Mouse (Mus musculus) thymus, postnatal 10 days (tissue): ENCODE data around the gene Tex22.

ENCODE experiments used
- DNase-seq, 2 experiments: peaks; one replicate each; pipeline ENCODE4 v3.0.0; 2021; ENCODE audit warnings: low spot score in 2 of 2

Gene Tex22

DNA sequence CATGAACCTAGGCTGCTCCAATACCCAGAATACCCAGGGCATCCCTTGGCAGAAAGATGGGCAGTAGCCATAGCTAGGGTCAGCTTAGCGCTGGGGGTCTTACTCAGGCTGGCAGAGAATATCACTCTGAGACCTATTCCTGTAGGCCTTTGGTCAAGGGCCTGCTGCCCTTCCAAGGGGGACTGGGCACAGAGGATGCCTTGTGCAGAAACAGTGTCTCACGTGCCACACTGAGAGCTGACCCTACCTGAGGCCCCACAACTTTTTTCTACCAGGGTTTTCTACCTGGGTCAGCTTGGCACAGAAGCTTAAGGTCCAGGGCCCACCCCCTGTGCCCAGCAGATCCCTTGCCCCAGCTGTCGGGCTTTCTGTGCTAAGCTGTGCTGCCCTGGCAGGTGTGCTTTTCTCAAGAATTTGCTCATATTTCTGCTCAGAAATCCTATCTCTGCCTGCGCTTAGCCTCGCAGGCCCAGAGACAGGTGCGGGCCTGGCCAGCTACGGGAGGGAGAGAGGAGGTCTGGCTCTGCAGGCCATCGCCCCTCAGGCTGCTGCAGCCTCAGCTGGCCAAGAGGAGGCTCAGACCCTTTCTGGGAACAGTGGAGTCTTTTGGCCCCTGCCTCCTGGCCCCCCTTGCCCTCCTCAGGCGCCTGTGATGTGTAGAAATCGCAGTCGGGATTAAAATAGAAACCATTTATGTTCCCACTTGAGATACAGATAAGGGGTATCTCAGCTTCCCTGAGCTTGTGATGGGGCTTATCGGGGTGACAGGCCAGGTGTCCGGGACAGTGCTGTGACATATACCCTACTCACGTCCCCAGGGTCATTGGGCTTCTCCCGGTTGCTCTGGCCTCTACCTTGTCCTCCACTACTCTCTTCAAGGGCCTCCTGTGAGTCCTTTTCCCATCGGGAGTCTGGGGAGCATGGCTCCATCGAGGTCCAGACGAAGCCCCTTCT, 63.2 kb downstream of the Tex22 start:
- no peak for DNase-seq

DNA sequence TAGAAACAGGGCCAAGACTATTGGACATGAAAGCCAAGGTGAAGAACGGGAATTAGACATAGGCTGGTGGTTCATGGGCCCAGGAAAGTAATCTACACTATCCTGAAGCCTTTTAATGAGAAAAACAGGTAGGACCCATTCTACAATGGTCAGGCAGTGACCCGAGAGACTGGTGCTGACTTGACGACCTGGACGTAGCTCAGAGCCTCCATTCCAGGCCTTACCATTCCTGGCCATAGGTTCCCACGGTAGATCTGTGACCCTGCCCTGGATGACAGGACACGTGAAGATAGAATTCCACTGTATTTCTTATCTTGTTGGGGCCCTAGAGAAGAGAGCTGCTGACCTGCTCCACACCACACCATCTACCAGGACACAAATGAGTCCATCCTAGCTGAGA, 64.0 kb downstream of the Tex22 start:
- no peak for DNase-seq
